Mouse (Mus musculus) lung, adult 2 months (tissue): Measurements from ENCODE around the gene E130114P18Rik. TPM values are rescaled to one million over a fixed set of nuclear protein-coding genes. Genes with fewer than 3 reads are reported as not detected.
A peak's percentile ranks its signal among the peaks of the same experiment; 100 is the strongest.

Experiments
- DNase-seq: peaks from one replicate; pipeline ENCODE4 v3.0.0; 2022
- H3K4me1 ChIP-seq: fragments of 200-500 bp; 2 replicates; pipeline ENCODE4 v1.6.1; 2011; ENCODE audit warnings: low read length; ENCODE audit not compliant: control insufficient read depth, insufficient read depth
- H3K4me3 ChIP-seq: fragments of 200-500 bp; replicated peaks from 2 replicates; pipeline ENCODE3; 2011; ENCODE audit warnings: low read depth, mild to moderate bottlenecking, control low read depth, low read length; ENCODE audit errors: extremely low read depth
- CTCF ChIP-seq: fragments of 200-500 bp; IDR thresholded peaks from 2 replicates; pipeline ENCODE4 v1.5.1; 2011; ENCODE audit warnings: mild to moderate bottlenecking, low read length, control low read depth; ENCODE audit not compliant: insufficient read depth
- POLR2A ChIP-seq: fragments of 200-500 bp; IDR thresholded peaks from 2 replicates; pipeline ENCODE4 v1.6.1; 2011; ENCODE audit warnings: low read depth, mild to moderate bottlenecking, control low read depth, low read length, borderline replicate concordance; ENCODE audit errors: extremely low read depth
- WGBS: fragments of 180-500 bp; shearing (Covaris S2); methylation state at CpG from one replicate; pipeline ENCODE4 v1.1.7; 2018; 5-methylcytosine and 5-hydroxymethylcytosine counted together
- polyA plus RNA-seq: library from polyadenylated mRNA; depleted of rRNA; stranded (reverse); fragments of >200 nt; gene quantifications from 2 replicates; pipeline ENCODE4 v1.2.3, GENCODE M21; 2012; rRNA removed

The E130114P18Rik gene
- 0.17 TPM in 1 of 2 replicates, not detected in the other for polyA plus RNA-seq

DNA sequence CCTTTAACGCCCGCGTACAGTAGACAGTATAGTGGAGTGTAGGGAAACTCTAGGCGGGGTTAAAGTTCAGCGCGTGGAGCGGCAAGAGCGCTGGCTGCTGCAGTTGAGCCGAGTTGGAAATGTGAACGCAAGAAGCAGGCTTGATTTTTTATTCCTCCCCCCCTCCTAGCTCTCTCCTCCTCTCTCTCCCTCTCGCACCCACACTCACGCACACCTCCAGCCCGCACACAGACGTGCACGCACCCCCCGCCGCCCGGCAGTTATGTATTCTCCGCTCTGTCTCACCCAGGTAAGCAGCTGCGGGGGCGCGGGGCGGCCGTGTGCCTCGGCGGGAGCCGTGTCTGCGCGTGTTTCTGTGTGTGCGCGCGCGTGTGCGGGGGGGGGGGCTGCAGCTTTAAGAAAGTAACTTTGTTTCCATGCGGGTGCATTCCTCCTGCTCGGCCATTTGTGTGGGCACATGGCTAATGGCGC is at the start of gene E130114P18Rik:
Gene E130114P18Rik (minus strand): TSS at position 373 of the 471 bp plus-strand sequence.
- peak; percentile 64 for DNase-seq
- Histone ChIP-seq H3K4me3 (peak within 1 kb of the TSS; percentile 68), H3K4me1 (no peaks in the 10 kb centered on the region; the same call in none of the 2 replicates)
- 1% methylated on average over 37 of the region's 37 CpGs for WGBS
- TF ChIP-seq POLR2A (peak; percentile 55; the same call in 1 of the 2 replicates), CTCF (no peak)

DNA sequence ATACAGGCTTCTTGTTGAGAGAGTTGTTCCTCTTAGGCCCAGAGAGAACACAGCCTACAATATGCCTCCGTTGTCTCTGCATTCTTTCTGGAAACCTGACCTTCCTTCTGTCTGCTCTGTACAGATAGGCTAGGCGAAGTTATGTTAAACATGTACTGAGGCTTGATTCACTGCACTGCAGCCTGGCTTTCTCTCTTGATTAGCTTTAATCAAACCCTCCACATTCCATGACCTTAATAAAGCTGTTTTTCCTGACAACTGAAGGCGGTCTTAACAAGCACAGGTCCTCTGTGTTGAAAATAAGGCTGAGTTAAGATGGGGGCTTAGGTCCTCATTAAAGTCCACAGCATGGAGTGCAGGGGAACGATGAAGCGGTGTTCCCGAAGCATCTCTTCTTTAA is 49.2 kb upstream of the E130114P18Rik start:
- H3K4me1 ChIP-seq, result peaks cover 15% of the 10 kb centered on the region
- TF ChIP-seq CTCF, result no peak
- TF ChIP-seq POLR2A, result no peak
- 88% methylated on average over 6 of the region's 6 CpGs for WGBS
- H3K4me3 ChIP-seq, result no peak overlapping the region
- DNase-seq, result no peak

DNA sequence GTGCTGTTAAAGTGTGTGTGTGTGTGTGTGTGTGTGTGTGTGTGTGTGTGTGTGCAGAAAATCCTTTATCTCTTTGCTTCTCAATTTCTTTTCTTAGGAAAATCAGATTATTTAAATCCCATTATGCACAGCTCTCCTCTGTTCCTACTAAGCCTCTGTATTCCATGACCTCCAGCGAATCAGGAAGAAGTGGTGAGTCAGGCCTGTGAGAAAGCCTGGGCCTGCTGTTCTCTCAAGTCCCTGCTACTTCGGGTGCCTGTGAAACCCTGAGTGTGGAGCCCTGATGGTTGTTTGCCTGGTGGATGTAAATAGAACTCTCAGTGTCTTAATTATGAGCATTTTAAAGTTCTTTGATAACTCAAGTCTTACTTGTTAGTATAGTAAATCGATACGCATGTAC is 48.0 kb upstream of the E130114P18Rik start:
- TF ChIP-seq POLR2A (no peak), CTCF (no peak)
- Histone ChIP-seq H3K4me1 (peaks cover 13% of the 10 kb centered on the region), H3K4me3 (no peak overlapping the region)
- DNase-seq, result no peak
- WGBS, result 70% methylated on average over 4 of the region's 4 CpGs

DNA sequence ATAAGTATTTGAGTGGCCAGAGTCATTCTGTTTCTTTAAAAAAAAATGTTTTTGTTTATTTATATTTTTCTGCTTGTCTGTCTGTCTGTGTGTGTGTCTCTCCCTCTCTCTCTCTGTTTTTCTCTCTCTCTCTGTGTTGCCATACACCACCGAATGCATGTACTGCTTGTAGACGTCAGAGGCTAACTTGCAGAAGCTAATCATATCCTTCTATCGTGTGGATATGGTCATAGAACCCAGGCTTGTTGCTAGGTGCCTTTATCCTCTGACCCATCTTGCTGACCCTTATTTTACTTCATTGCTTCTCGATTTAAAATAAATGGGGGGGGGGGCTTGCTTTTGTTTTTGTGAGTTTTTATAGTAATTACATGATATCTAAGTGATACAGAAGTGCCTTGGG is 47.6 kb upstream of the E130114P18Rik start:
- H3K4me3 ChIP-seq, result no peak overlapping the region
- WGBS, result 77% methylated on average over 4 of the region's 4 CpGs
- H3K4me1 ChIP-seq, result peaks cover 15% of the 10 kb centered on the region
- TF ChIP-seq CTCF, result no peak
- no peak for TF ChIP-seq POLR2A
- no peak for DNase-seq

GRCm38 (mm10) chr4:97824451-97824850 is 46.6 kb upstream of the E130114P18Rik start:
- Histone ChIP-seq H3K4me3 (no peak overlapping the region), H3K4me1 (peaks cover 15% of the 10 kb centered on the region)
- 45% methylated on average over 4 of the region's 4 CpGs for WGBS
- TF ChIP-seq CTCF, result no peak
- no peak for TF ChIP-seq POLR2A
- no peak for DNase-seq

- peaks cover 15% of the 10 kb centered on the region for H3K4me1 ChIP-seq
- H3K4me3 ChIP-seq, result no peak overlapping the region
- no peak for DNase-seq
- 75% methylated on average over 6 of the region's 6 CpGs for WGBS
- TF ChIP-seq POLR2A, result no peak
- TF ChIP-seq CTCF, result no peak
Measured at GRCm38 (mm10) chr4:97823512-97823911, 45.6 kb upstream of the E130114P18Rik start.

DNA sequence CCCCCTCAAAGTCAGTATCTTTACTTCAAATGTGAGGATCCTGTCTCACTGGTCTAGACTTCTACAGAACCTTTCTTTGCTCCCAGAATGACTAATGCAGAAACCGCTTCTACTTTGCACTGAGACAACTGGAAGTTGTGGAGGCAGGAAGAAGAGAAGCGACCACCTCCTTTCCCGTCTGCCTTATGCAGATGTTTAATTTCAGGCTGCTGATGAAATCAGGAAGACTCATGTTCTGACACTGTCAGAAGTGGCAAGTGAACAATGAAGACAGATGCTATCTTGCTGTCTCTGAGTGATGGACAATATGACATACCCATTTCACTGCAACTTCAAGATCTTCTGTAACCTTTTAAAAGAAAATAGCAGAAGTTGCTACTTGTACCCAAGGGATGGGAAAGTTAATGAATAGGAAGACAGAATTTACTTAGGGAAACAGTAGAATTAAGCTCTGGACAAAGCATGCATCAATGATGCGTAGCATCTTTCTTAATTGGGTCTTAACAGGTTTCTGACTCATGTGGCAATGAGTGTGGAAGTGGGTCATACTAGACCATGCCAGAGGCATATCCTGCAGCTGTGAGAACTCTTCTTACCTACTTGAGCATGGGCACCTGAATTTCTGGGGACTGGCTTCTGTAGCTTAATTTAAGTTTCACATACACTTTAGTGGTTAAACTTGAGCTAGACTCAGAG is 43.8 kb upstream of the E130114P18Rik start:
- Histone ChIP-seq H3K4me1 (peaks cover 15% of the 10 kb centered on the region), H3K4me3 (no peak overlapping the region)
- no peak for DNase-seq
- TF ChIP-seq CTCF (no peak), POLR2A (no peak)
- WGBS, result 50% methylated on average over 4 of the region's 4 CpGs

GRCm38 (mm10) chr4:97820474-97821259 is 42.8 kb upstream of the E130114P18Rik start:
- no peak for TF ChIP-seq POLR2A
- no peak for TF ChIP-seq CTCF
- WGBS, result 53% methylated on average over 4 of the region's 4 CpGs
- Histone ChIP-seq H3K4me3 (no peak overlapping the region), H3K4me1 (peaks cover 15% of the 10 kb centered on the region)
- DNase-seq, result no peak

- no peak overlapping the region for H3K4me3 ChIP-seq
- 84% methylated on average over 8 of the region's 8 CpGs for WGBS
- DNase-seq, result no peak
- TF ChIP-seq CTCF (no peak), POLR2A (no peak)
- H3K4me1 ChIP-seq, result peaks cover 15% of the 10 kb centered on the region
Measured at GRCm38 (mm10) chr4:97819101-97819500, 41.2 kb upstream of the E130114P18Rik start.

- Histone ChIP-seq H3K4me3 (no peak overlapping the region), H3K4me1 (peaks cover 16% of the 10 kb centered on the region)
- no peak for DNase-seq
- WGBS, result 55% methylated on average over 3 of the region's 3 CpGs
- TF ChIP-seq POLR2A (no peak), CTCF (no peak)
Measured at GRCm38 (mm10) chr4:97818498-97818897, 40.6 kb upstream of the E130114P18Rik start.
